Mouse (Mus musculus) urinary bladder, postnatal 36 days (tissue): ENCODE data around the gene Lrp2.

Experiments
- DNase-seq, 2 experiments: peaks; one replicate each; pipeline ENCODE4 v3.0.0; 2022; ENCODE audit warnings: low spot score in 2 of 2, mixed read lengths in 1 of 2

Lrp2 gene

GRCm38 (mm10) chr2:69585886-69586398 is at the start of gene Lrp2:
Lrp2 (minus strand) TSS chr2:69586065.
- DNase-seq: peak; percentile 3 to 24

GRCm38 (mm10) chr2:69635064-69635701 is 49.3 kb upstream of the Lrp2 start:
- DNase-seq: peak in 1 of 2 experiments; percentile 21

GRCm38 (mm10) chr2:69631449-69631848 is 45.6 kb upstream of the Lrp2 start:
- DNase-seq: no peak

GRCm38 (mm10) chr2:69630792-69631191 is 44.9 kb upstream of the Lrp2 start:
- peak; percentile 43 to 52 for DNase-seq

GRCm38 (mm10) chr2:69629914-69630313 is 44.0 kb upstream of the Lrp2 start:
- no peak for DNase-seq

- DNase-seq: peak in 1 of 2 experiments; percentile 30
These were observed 43.4 kb upstream of the Lrp2 start for GRCm38 (mm10) chr2:69629215-69629614.

- no peak for DNase-seq
These were observed 33.4 kb upstream of the Lrp2 start for GRCm38 (mm10) chr2:69619286-69619685.

GRCm38 (mm10) chr2:69618336-69618735 is 32.5 kb upstream of the Lrp2 start:
- DNase-seq: no peak

- DNase-seq: no peak
These were observed 27.4 kb upstream of the Lrp2 start for GRCm38 (mm10) chr2:69613237-69613636.

GRCm38 (mm10) chr2:69612716-69613115 is 26.9 kb upstream of the Lrp2 start:
- DNase-seq: no peak

- no peak for DNase-seq
These were observed 26.4 kb upstream of the Lrp2 start for GRCm38 (mm10) chr2:69612237-69612636.

- no peak for DNase-seq
These were observed 20.8 kb upstream of the Lrp2 start for GRCm38 (mm10) chr2:69606621-69607020.

- DNase-seq: no peak
These were observed 18.0 kb upstream of the Lrp2 start for GRCm38 (mm10) chr2:69603726-69604393.

- no peak for DNase-seq
These were observed 7.3 kb upstream of the Lrp2 start for GRCm38 (mm10) chr2:69593168-69593567.

GRCm38 (mm10) chr2:69592536-69592935 is 6.7 kb upstream of the Lrp2 start:
- no peak for DNase-seq

- DNase-seq: no peak
These were observed 6.2 kb upstream of the Lrp2 start for GRCm38 (mm10) chr2:69591966-69592505.

- DNase-seq: no peak
These were observed 4.7 kb upstream of the Lrp2 start for GRCm38 (mm10) chr2:69590548-69590947.

GRCm38 (mm10) chr2:69587896-69588295 is 2.0 kb upstream of the Lrp2 start:
- no peak for DNase-seq

GRCm38 (mm10) chr2:69586821-69587728 is 1.2 kb upstream of the Lrp2 start:
- DNase-seq: no peak

GRCm38 (mm10) chr2:69585191-69585885 is 527 bp downstream of the Lrp2 start:
- DNase-seq: peak in 1 of 2 experiments; percentile 3
